Mouse (Mus musculus): ENCODE results near the gene Gnl3l. TPM values are rescaled to one million over a fixed set of nuclear protein-coding genes. Genes with fewer than 3 reads are reported as not detected.

Gnl3l gene
- polyA plus RNA-seq, 1 experiment from 2014 or later, result 24.5 TPM

DNA sequence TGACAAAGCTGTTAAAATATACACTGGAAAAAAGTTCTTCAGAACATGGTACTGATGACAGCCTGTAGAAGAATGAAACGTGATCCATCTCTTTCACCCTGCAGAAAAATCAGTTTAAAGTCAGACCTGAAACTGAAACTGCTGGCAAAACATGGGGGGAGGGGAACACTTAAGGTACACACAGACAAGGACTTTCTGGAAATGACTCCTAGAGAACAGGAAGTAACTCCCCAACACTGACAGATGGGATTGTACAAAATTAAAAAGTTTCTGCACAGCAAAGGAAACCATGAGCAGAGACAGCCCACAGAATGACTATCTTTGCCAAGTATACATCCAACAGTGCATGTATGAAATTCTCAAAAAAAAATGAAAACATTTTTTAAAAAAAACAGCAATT is 35.5 kb downstream of the Gnl3l start:
- no peak overlapping the region for H3K4me3 ChIP-seq (ENCODE audit: low read length)
- H3K27ac ChIP-seq (ENCODE audit: low read length), result no peak overlapping the region
- no peak overlapping the region for H3K9ac ChIP-seq (replicated peaks; ENCODE audit: low read length)
- no peaks in the 10 kb centered on the region for H3K9me3 ChIP-seq (ENCODE audit: low read length)
- no peaks in the 10 kb centered on the region for H3K4me1 ChIP-seq (ENCODE audit: insufficient read depth, low read length)
- peaks cover 18% of the 10 kb centered on the region; the same call in 1 of the 2 replicates for H3K36me3 ChIP-seq (ENCODE audit: insufficient read depth, low read length)
- no peak overlapping the region for H3K4me2 ChIP-seq (replicated peaks; ENCODE audit: low read depth, low read length)
- no peak for ATAC-seq (ENCODE audit: low FRiP score, low TSS enrichment)
- 52% methylated on average over 1 of the region's 1 CpGs for WGBS
- no peaks in the 10 kb centered on the region; the same call in 1 of the 2 replicates for H3K27me3 ChIP-seq (ENCODE audit: insufficient read depth, low read length)

DNA sequence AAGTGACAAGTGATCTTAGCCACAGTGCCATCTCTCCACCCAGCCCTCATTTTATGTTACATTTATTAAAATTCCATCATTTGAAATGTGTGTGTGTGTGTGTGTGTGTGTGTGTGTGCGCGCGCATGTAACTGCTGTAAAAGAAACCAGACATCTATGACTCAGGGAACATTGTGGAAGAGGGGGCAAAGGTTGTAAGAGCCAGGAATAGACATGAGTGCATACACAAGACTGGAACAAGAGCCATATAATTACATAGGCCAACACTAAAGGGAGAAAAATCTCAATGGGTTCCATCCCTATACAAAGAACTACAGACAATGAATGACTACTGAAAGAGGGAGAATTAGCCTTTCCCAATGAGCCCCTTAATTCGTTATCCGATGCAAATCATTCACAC is 41.7 kb downstream of the Gnl3l start:
- no peaks in the 10 kb centered on the region; the same call in 1 of the 2 replicates for H3K27me3 ChIP-seq (ENCODE audit: insufficient read depth, low read length)
- no peaks in the 10 kb centered on the region for H3K4me1 ChIP-seq (ENCODE audit: insufficient read depth, low read length)
- no peaks in the 10 kb centered on the region for H3K9me3 ChIP-seq (ENCODE audit: low read length)
- no peak overlapping the region for H3K4me2 ChIP-seq (replicated peaks; ENCODE audit: low read depth, low read length)
- H3K36me3 ChIP-seq (ENCODE audit: insufficient read depth, low read length), result no peaks in the 10 kb centered on the region
- no peak for ATAC-seq (ENCODE audit: low FRiP score, low TSS enrichment)
- no peak overlapping the region for H3K27ac ChIP-seq (ENCODE audit: low read length)
- no peak overlapping the region for H3K4me3 ChIP-seq (ENCODE audit: low read length)
- WGBS, result 93% methylated on average over 5 of the region's 5 CpGs
- no peak overlapping the region for H3K9ac ChIP-seq (replicated peaks; ENCODE audit: low read length)

DNA sequence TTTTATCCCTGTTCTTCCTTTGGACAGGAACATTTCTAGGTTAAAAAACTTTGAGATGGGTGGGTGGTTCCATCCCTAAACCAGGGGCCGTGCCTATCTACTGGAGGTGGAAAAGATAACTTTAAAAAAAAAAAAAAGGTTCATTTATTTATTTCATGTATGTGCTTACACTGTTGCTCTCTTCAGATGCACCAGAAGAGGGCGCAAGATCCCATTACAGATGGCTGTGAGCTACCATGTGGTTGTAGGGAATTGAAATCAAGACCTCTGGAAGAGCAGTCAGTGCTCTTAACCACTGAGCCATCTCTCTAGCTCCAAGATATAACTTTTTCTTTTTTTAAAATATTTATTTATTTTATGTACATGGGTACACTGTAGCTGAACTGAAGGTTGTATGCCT is 54.1 kb downstream of the Gnl3l start:
- H3K4me2 ChIP-seq (replicated peaks; ENCODE audit: low read depth, low read length), result no peak overlapping the region
- WGBS, result 19% methylated on average over 2 of the region's 2 CpGs

GRCm38 (mm10) chrX:150960702-150961101 is 56.4 kb downstream of the Gnl3l start:
- Histone ChIP-seq H3K9me3 (ENCODE audit: low read length) (no peaks in the 10 kb centered on the region), H3K27me3 (ENCODE audit: insufficient read depth, low read length) (no peaks in the 10 kb centered on the region; the same call in 1 of the 2 replicates), H3K36me3 (ENCODE audit: insufficient read depth, low read length) (no peaks in the 10 kb centered on the region), H3K4me3 (ENCODE audit: low read length) (no peak overlapping the region), H3K4me1 (ENCODE audit: insufficient read depth, low read length) (no peaks in the 10 kb centered on the region), H3K4me2 (replicated peaks; ENCODE audit: low read depth, low read length) (no peak overlapping the region), H3K27ac (ENCODE audit: low read length) (no peak overlapping the region), H3K9ac (replicated peaks; ENCODE audit: low read length) (no peak overlapping the region)
- WGBS, result 54% methylated on average over 5 of the region's 5 CpGs
- ATAC-seq (ENCODE audit: low FRiP score, low TSS enrichment), result no peak

More for the DNA sequence above, 54.1 kb downstream of the Gnl3l start:
- Histone ChIP-seq H3K9me3 (ENCODE audit: low read length) (no peaks in the 10 kb centered on the region), H3K9ac (replicated peaks; ENCODE audit: low read length) (no peak overlapping the region), H3K27ac (ENCODE audit: low read length) (no peak overlapping the region), H3K27me3 (ENCODE audit: insufficient read depth, low read length) (no peaks in the 10 kb centered on the region), H3K4me3 (ENCODE audit: low read length) (no peak overlapping the region), H3K4me1 (ENCODE audit: insufficient read depth, low read length) (no peaks in the 10 kb centered on the region), H3K36me3 (ENCODE audit: insufficient read depth, low read length) (no peaks in the 10 kb centered on the region)
- ATAC-seq (ENCODE audit: low FRiP score, low TSS enrichment), result no peak

GRCm38 (mm10) chrX:150956522-150957300 is 60.4 kb downstream of the Gnl3l start:
- peak overlapping the region; percentile 27 for H3K4me3 ChIP-seq (ENCODE audit: low read length)
- H3K9me3 ChIP-seq (ENCODE audit: low read length), result no peaks in the 10 kb centered on the region
- peak overlapping the region; percentile 75; the same call in 1 of the 2 replicates for H3K27ac ChIP-seq (ENCODE audit: low read length)
- H3K4me1 ChIP-seq (ENCODE audit: insufficient read depth, low read length), result no peaks in the 10 kb centered on the region
- peak overlapping the region; percentile 56 for H3K9ac ChIP-seq (replicated peaks; ENCODE audit: low read length)
- ATAC-seq (ENCODE audit: low FRiP score, low TSS enrichment), result peak; percentile 96
- no peaks in the 10 kb centered on the region; the same call in 1 of the 2 replicates for H3K27me3 ChIP-seq (ENCODE audit: insufficient read depth, low read length)
- H3K36me3 ChIP-seq (ENCODE audit: insufficient read depth, low read length), result no peaks in the 10 kb centered on the region
- H3K4me2 ChIP-seq (replicated peaks; ENCODE audit: low read depth, low read length), result peak overlapping the region; percentile 53
- WGBS, result 27% methylated on average over 25 of the region's 25 CpGs

DNA sequence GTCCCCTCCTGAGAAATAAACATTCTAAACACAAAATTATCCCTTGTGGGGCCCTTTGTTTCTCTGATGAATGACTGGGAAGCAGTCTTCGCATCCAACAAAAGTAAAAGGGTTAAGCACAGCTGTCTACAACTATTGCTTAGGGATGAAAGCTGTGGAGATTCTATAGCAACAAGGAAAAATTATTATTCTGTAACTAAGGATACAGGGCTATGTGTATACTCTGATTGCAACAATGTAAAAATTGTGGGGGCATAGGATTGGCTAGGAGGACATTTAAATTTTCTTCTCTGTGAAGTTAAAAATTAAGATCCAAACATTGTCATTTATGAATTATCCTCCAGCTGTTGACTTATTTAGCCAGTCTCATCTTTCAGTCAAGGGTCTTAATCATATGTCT is 61.1 kb downstream of the Gnl3l start:
- Histone ChIP-seq H3K27ac (ENCODE audit: low read length) (peak overlapping the region; percentile 75; the same call in 1 of the 2 replicates), H3K36me3 (ENCODE audit: insufficient read depth, low read length) (no peaks in the 10 kb centered on the region), H3K27me3 (ENCODE audit: insufficient read depth, low read length) (no peaks in the 10 kb centered on the region; the same call in 1 of the 2 replicates), H3K9me3 (ENCODE audit: low read length) (no peaks in the 10 kb centered on the region), H3K4me3 (ENCODE audit: low read length) (peak overlapping the region; percentile 27), H3K4me1 (ENCODE audit: insufficient read depth, low read length) (no peaks in the 10 kb centered on the region), H3K9ac (replicated peaks; ENCODE audit: low read length) (no peak overlapping the region), H3K4me2 (replicated peaks; ENCODE audit: low read depth, low read length) (peak overlapping the region; percentile 53)
- peak; percentile 50; the same call in 1 of the 2 replicates for ATAC-seq (ENCODE audit: low FRiP score, low TSS enrichment)
- 44% methylated on average over 1 of the region's 1 CpGs for WGBS

DNA sequence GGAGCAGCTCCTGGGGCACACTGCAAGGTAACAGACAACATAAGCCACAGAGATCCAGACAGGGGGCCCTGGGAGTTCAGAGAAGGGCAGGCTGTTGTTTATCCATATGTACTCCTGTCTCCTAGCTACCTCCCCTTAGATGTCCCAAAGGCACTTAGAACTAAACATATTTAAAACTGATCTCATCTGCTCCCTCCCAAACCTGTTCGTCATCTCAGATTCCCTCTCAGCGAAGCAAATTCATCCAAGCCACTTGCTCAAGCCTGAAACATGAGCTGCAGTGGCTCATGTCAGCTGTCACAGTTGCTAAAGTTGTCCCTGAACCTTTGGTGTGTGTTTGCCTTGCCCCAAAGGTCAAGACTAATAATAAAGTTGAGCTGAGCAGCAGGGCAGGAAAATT is 61.7 kb downstream of the Gnl3l start:
- H3K27ac ChIP-seq (ENCODE audit: low read length), result no peak overlapping the region
- H3K9me3 ChIP-seq (ENCODE audit: low read length), result no peaks in the 10 kb centered on the region
- no peak for ATAC-seq (ENCODE audit: low FRiP score, low TSS enrichment)
- no peaks in the 10 kb centered on the region for H3K36me3 ChIP-seq (ENCODE audit: insufficient read depth, low read length)
- no peaks in the 10 kb centered on the region; the same call in 1 of the 2 replicates for H3K27me3 ChIP-seq (ENCODE audit: insufficient read depth, low read length)
- no peak overlapping the region for H3K9ac ChIP-seq (replicated peaks; ENCODE audit: low read length)
- no peaks in the 10 kb centered on the region for H3K4me1 ChIP-seq (ENCODE audit: insufficient read depth, low read length)
- WGBS, result 33% methylated on average over 2 of the region's 2 CpGs
- H3K4me3 ChIP-seq (ENCODE audit: low read length), result no peak overlapping the region
- no peak overlapping the region for H3K4me2 ChIP-seq (replicated peaks; ENCODE audit: low read depth, low read length)

GRCm38 (mm10) chrX:150954721-150955120 is 62.4 kb downstream of the Gnl3l start:
- no peak for ATAC-seq (ENCODE audit: low FRiP score, low TSS enrichment)
- H3K36me3 ChIP-seq (ENCODE audit: insufficient read depth, low read length), result no peaks in the 10 kb centered on the region
- no peaks in the 10 kb centered on the region; the same call in 1 of the 2 replicates for H3K27me3 ChIP-seq (ENCODE audit: insufficient read depth, low read length)
- H3K9me3 ChIP-seq (ENCODE audit: low read length), result no peaks in the 10 kb centered on the region
- no peak overlapping the region for H3K4me3 ChIP-seq (ENCODE audit: low read length)
- H3K4me1 ChIP-seq (ENCODE audit: insufficient read depth, low read length), result no peaks in the 10 kb centered on the region
- H3K27ac ChIP-seq (ENCODE audit: low read length), result no peak overlapping the region
- WGBS, result 68% methylated on average over 1 of the region's 1 CpGs
- no peak overlapping the region for H3K4me2 ChIP-seq (replicated peaks; ENCODE audit: low read depth, low read length)
- H3K9ac ChIP-seq (replicated peaks; ENCODE audit: low read length), result no peak overlapping the region
